Mouse (Mus musculus): ENCODE measurements around the gene Celf2.

DNA sequence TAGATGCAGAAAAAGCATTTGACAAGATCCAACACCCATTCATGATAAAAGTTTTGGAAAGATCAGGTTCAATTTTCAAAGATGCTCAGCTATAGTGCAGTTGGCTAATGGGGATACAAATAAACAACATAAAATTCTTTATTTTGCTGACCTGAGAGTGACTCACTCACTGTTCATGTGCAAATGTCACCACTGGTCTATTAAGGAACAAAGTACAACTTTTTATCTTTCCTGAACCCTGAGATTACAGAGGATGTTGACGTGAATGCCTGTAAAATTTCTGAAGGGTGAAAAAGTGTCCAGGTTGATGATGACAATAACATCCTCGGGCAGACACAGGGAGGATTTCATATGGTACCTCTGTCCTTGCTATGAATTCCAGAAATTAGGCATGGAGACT is 24.4 kb downstream of the Celf2 start:
- no peak for TF ChIP-seq ZC3H11A (IDR thresholded peaks at IDR 0.05; ENCODE audit: borderline replicate concordance, low read depth, low read length)
- TF ChIP-seq MAFK (IDR thresholded peaks at IDR 0.05; ENCODE audit: insufficient read depth, low read depth, low read length), result no peak

Data from ES-E14 (cell line).